Mouse (Mus musculus) adrenal gland, postnatal 36 days (tissue): Measurements from ENCODE around the gene Hcar1. TPM values are rescaled to one million over a fixed set of nuclear protein-coding genes. Genes with fewer than 3 reads are reported as not detected.

Experiments used
- DNase-seq, 2 experiments: peaks; one replicate each; pipeline ENCODE4 v3.0.0; 2021; ENCODE audit warnings: mixed read lengths in 1 of 2
- total RNA-seq, 2 experiments: library from RNA; stranded (reverse); gene quantifications; 2 replicates each; pipeline ENCODE4 v1.2.3; 2021

The Hcar1 gene
- total RNA-seq, 2 experiments from 2014 or later = 8.8 to 18.3 TPM

GRCm38 (mm10) chr5:123863934-123864333 is 15.9 kb downstream of the Hcar1 start:
- no peak for DNase-seq

GRCm38 (mm10) chr5:123862374-123863350 is 17.2 kb downstream of the Hcar1 start:
- no peak for DNase-seq

GRCm38 (mm10) chr5:123858798-123859197 is 21.0 kb downstream of the Hcar1 start:
- no peak for DNase-seq

- DNase-seq = no peak
Measured at GRCm38 (mm10) chr5:123854511-123854910, 25.3 kb downstream of the Hcar1 start.

GRCm38 (mm10) chr5:123853877-123854504 is 25.8 kb downstream of the Hcar1 start:
- no peak for DNase-seq

- DNase-seq = no peak
Measured at GRCm38 (mm10) chr5:123851398-123851797, 28.4 kb downstream of the Hcar1 start.

- DNase-seq = no peak
Measured at GRCm38 (mm10) chr5:123844316-123844715, 35.5 kb downstream of the Hcar1 start.

GRCm38 (mm10) chr5:123843816-123844215 is 36.0 kb downstream of the Hcar1 start:
- DNase-seq = no peak

GRCm38 (mm10) chr5:123842935-123843282 is 36.9 kb downstream of the Hcar1 start:
- no peak for DNase-seq

- no peak for DNase-seq
Measured at GRCm38 (mm10) chr5:123842221-123842934, 37.4 kb downstream of the Hcar1 start.

- DNase-seq = no peak
Measured at GRCm38 (mm10) chr5:123837371-123837770, 42.4 kb downstream of the Hcar1 start.

GRCm38 (mm10) chr5:123834836-123835235 is 45.0 kb downstream of the Hcar1 start:
- peak in 1 of 2 experiments; percentile 48 for DNase-seq

GRCm38 (mm10) chr5:123832309-123832708 is 47.5 kb downstream of the Hcar1 start:
- no peak for DNase-seq

- DNase-seq = peak; percentile 12 to 38
Measured at GRCm38 (mm10) chr5:123827659-123828091, 52.1 kb downstream of the Hcar1 start.

Other genes with a start within 250 kb of the Hcar1 start
- gene Clip1, start 195.4 kb downstream of the Hcar1 start, total RNA-seq = 10 to 100 TPM; 70.7 to 75.3 TPM
- gene Zcchc8, start 158.9 kb downstream of the Hcar1 start, total RNA-seq = 10 to 100 TPM; 37.1 to 44.4 TPM
- gene Rsrc2, start 130.6 kb downstream of the Hcar1 start, total RNA-seq = 10 to 100 TPM; 65.6 to 81.8 TPM
- gene Kntc1, start 130.3 kb downstream of the Hcar1 start, total RNA-seq = 1 to 10 TPM; 1.4 to 4.0 TPM
- gene Hcar2, start 14.5 kb downstream of the Hcar1 start, total RNA-seq = 1 to 10 TPM; 3.5 to 9.6 TPM
- 10 to 100 TPM; 66.5 to 73.3 TPM for gene Denr, start 27.2 kb upstream of the Hcar1 start, total RNA-seq
- 1 to 10 TPM in 1 of 2 experiments, not detected in 1; 1.1 TPM for gene Gm43518, start 47.4 kb upstream of the Hcar1 start, total RNA-seq
- 1 to 10 TPM; 2.9 to 3.3 TPM for gene Ccdc62, start 50.7 kb upstream of the Hcar1 start, total RNA-seq
- 10 to 100 TPM; 15.1 to 18.4 TPM for gene Hip1r, start 93.6 kb upstream of the Hcar1 start, total RNA-seq
- 100 to 1,000 TPM in 1 of 2 experiments, 10 to 100 TPM in 1; 93.1 to 188 TPM for gene Vps37b, start 152.2 kb upstream of the Hcar1 start, total RNA-seq
- gene Abcb9, start 215.8 kb upstream of the Hcar1 start, total RNA-seq = 10 to 100 TPM; 10.8 to 11.4 TPM
- 10 to 100 TPM; 34.2 to 41.1 TPM for gene Ogfod2, start 232.3 kb upstream of the Hcar1 start, total RNA-seq
- gene Arl6ip4, start 236.1 kb upstream of the Hcar1 start, total RNA-seq = 10 to 100 TPM; 50.0 to 69.2 TPM